Mouse (Mus musculus) common myeloid progenitor, adult 5-6 weeks (primary cell): ENCODE results near the gene Ppp1r12b. TPM values are rescaled to one million over a fixed set of nuclear protein-coding genes. Genes with fewer than 3 reads are reported as not detected.

Experiments
- ATAC-seq: replicated peaks from 2 replicates; pipeline ENCODE4 v1.8.0; 2016; ENCODE audit warnings: low read depth, mild to moderate bottlenecking, moderate TSS enrichment, inconsistent platforms; ENCODE audit not compliant: poor library complexity, severe bottlenecking
- total RNA-seq: library from RNA; stranded (forward); fragments of 200-1000, 187-1606 nt; gene quantifications from 2 replicates; pipeline ENCODE4 v1.2.3, GENCODE M21; 2017

Ppp1r12b gene
- total RNA-seq, 1 experiment from 2014 or later: 9.0 TPM

DNA sequence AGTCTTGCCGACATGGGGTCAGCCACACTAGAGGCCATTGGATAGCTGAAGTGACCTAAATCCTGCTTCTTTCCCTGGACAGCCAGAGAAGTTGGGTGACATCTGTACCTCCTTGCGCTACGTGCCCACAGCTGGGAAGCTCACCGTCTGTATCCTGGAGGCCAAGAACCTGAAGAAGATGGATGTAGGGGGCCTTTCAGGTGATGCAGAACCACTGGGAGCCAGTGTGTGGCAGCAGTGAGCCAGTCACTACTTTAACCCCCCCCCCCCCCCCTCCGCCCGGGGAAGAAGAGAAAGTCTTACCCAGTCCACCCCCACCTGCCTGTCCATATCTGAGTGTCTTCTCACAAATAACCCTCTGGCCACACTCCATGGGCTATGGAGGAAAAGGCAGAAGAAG is 210.1 kb downstream of the Ppp1r12b start:
- ATAC-seq: no peak

DNA sequence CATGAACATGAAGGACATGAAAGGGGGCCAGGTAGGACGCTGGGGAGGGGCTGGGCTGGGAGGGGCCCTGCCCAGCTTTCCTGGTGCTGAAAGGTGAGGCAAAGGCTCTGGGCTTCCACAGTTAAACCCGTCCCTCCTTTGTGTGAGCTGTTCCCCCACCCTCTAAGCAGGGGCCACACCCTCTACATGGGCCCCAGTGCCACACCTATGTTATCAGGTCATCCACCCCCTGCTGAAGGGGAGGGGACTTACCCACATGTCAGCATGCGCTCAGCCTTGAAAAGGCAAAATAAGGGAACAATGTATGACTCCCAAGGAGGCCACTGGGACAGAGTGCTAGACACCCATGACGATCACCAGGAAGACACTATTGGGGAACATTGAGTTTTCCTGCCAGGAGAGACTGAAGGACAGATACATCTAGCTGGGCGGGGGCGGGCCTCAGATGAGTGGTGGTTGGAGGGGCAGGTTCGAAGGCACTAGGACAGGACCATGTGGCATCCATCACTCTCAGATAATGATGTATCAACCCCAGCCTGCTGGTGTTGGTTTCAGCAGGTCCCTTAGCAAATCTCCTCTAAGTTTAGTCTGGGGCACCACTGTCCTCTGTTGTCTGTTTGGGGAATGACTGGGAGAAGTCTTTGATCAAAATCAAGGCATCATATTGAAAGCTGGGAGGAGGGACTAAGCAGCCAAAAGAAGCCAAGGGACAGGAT is 213.6 kb downstream of the Ppp1r12b start:
- ATAC-seq: peak; percentile 34

DNA sequence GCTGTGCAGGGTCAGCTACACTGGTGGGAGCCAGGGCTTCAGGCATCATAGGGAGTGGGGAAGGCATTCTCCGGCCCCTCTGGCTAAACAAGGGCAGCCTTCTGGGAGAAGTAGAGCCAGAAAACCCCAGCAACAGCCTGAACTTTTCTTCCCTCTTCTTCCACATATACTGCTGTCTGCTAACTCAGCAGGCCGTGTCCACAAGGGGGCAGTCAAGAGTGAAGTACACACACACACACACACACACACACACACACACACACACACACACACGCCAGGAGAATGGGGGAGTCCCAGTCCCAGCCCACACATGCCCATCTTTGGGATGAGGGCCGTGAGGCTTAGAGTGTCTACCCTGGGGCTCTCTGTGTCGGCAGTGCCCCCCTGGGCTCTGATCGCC is 214.3 kb downstream of the Ppp1r12b start:
- no peak for ATAC-seq

DNA sequence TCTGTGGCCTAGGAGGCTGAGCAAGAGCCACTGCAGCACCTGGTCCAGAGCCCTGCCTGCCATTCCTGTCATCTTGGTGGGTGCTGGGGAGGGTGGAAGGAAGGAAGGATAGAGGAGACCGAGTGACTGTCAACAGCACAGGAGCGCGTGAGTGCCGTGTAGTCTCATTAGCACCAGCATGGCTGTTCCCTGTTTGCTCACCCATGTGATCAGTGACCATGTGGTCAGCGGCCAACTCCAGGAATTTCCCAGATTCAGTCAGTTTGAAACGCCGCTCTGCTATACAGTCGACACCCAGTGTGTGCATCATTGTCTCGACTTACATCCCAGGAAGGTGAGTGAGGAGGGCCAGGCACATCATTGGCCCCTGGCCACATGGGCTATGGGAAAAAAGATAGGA is 218.3 kb downstream of the Ppp1r12b start:
- ATAC-seq: no peak

DNA sequence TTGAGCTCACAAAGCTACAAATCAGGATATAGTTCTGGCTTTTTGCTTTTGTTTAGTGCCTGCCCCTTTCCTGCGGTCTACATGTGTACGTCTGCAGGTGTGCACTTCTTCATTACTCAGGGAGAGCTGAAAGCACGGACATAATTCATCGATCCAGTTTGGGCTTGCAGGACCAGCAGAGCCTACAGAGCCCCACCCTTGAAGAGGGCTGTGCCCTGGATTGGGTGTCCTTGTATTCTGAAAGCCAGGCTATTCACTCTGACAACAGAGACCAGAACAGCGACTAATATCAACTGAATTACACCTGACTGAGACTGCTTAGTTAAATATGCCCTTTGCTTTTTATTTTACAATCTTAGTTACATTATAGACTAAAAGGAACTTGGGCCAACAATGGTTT is 222.1 kb downstream of the Ppp1r12b start:
- no peak for ATAC-seq

DNA sequence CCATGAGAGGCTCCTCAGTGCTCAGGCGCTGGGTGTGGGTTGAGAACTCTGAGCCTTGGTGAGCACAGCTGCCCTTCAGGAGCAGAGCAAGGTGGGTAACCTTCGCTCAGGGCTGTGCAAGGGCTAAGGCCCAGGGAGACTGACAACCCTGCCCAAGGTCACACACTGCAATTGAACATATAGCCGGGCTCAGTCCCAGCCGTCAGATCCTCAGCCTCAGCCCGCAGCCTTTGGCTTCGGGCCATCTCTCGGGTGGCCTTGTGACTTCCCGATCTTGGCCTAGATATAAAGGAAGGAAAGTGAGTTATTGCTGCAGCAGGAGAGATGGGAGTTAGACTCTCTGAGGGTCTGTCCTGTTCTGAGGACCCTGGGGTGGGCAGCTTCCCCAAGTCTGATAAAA is 228.5 kb downstream of the Ppp1r12b start:
- 0 out of 2 replicates have a peak, but pooled peaks have one; percentile 40 for ATAC-seq

DNA sequence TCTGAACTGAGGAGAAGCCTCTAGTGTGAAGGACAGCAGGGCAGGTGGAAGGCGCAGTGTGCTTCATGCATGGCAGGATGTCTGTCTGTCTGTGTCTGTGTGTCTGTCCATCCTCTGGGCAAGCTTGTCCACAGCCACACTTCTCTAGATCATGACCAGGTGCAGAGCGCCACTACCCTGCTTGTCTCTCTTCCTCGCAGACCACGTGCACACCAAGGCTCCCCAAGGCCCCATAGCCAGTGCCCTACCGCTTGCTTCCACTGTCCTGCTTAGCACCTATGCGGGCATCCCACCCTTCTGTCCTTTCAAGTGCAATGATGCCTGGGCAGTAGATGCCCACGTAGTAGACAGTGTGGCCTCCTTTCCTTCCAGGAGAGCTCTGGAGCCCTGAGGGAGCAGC is 229.3 kb downstream of the Ppp1r12b start:
- ATAC-seq: no peak

DNA sequence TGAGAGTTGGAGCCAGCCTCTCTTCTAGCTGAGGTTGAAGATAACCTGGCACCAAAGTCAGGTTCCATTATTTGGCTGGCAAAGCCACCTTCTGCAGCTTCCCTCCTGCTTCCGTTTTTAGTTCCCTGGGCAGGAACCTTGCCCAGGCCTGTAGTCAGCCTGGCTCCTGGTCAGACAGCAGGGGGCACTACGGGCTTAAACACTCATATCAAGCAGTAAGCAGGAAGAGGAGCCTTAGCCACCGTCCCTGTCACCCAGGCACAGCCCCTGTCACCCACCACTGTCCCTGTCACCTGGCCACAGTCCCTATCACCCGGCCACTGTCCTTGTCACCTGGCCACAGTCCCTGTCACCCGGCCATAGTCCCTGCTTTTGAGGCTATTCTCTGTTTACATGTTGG is 230.5 kb downstream of the Ppp1r12b start:
- ATAC-seq: peak; percentile 87

DNA sequence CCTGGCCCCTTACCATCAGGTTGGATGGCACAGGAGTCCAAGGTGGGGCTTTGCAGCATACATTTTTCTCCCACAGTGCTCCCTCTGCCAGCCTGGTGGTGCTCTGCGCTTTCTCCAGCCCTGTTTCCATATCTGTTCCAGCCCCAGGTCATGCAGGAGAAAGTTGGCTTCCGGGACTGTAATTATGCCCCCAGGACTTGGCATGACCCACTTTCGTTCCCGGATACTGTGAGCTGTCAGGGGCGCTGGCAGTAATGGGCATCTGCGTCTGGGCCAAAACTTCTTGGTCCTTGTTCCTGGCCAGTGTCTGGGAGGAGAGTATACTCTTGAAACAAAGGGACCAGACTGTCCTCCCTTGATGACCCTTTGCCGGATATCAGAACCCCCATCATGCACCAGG is 232.9 kb downstream of the Ppp1r12b start:
- no peak for ATAC-seq

DNA sequence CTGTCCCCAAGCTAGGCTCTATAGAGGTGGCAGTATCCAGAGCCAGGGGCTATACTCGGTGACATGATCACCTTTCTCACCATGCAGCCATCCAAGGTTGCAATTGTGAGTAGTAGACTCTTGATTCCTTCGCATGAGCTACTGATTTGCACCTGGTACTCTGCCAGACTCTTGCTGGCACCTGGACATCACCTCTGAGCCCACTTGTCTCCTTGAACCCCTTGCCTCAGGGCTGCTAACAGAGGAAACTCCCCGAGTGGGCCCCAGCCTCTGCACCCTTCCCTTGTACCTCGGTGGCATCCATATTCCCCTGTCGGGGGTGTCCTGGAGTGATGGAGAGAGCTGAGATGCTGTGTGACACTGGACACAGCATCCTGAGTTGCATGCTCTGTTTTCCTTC is 234.3 kb downstream of the Ppp1r12b start:
- ATAC-seq: no peak

DNA sequence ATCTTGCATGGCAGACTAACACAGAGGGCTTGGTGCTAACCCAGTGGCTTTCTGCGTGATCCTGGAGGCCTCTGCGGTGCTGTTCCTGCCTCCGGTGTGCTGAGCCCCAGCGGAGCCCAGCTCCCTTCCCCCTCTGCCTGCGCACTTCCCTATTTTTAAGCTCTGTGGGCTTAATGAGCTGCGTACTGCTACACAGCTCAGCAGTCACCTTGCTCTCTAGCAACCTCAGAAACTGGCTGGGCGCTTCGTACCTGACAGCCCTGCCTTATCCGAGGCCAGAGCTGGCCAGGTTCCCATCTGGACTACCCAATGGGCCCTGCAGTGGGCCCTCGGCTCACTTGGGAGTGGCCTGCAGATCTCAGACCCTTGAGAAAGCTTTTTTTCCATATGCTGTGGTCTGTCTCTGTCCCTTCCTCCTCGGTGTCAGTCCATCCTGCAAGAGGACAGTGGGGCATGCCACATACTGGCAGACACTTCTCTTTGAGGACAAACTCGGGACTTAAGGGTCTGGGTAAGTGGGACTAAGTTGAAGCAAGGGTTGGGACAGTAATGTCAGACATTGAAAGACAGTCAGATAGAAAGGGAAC is 235.9 kb downstream of the Ppp1r12b start:
- ATAC-seq: peak; percentile 94

DNA sequence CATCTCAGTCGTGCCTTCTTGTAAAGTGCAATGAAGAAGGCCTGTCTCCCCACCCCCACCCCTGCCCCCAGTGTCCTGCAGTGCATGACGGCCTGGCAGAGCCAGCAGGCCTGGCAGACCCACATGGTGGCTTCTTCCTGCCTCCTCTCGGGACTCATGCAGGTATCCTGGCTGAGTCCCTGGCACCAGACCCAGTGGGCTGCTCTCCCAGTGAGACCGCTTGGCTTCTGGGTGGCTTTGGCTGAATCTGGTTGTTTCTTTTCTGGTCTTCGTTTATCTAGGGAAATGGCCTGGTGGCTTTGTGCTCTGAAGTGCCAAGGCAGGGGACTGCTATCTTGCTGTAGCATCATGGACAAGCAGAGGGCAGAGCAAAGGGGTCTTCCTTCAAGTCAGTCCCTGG is 240.7 kb downstream of the Ppp1r12b start:
- ATAC-seq: no peak

DNA sequence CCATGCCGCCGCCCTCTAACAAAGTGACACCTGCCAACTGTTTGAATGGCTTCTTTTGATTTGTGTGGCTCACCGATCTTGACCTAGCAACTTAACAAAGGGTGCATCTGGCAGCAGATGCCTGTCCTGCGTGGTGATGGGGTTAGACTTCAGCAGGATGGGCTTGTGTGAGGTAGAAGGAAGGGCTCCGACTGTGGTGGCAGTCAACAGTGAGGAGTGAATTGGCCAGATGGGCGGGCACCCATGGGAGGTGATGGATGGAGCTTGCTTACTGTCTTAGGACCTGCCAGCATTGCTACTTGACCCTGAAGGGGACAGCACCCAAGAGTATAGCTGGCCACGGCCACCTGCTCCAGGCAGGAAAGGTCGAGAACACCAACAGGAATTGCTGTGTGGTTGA is 241.6 kb downstream of the Ppp1r12b start:
- no peak for ATAC-seq

DNA sequence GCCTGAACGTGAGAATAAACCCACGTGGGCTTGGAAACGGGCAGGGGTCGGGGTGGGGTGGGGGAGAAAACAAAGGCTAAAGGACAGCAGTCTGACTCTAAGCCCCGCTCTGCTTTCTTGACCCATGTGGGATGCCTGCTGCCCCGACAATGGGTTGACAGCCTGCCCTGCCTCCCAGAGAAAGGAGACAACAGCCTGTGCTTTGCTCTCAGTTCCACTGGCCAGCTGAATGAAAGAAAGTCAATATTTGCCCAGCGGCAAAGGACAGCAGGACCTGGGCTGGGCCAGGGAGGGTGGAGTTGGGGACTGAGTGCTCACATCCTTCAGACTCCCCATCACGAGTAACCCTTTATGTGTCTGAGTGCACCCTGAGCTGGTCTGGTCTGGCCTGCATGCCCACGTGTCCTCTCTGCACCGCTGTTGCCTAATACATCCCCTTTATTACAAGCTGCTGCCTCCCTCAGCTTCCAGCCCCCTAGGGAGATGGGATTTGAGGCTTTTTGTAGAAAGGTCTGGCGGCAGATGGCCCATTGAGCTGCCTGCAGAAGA is 242.2 kb downstream of the Ppp1r12b start:
- ATAC-seq: no peak

DNA sequence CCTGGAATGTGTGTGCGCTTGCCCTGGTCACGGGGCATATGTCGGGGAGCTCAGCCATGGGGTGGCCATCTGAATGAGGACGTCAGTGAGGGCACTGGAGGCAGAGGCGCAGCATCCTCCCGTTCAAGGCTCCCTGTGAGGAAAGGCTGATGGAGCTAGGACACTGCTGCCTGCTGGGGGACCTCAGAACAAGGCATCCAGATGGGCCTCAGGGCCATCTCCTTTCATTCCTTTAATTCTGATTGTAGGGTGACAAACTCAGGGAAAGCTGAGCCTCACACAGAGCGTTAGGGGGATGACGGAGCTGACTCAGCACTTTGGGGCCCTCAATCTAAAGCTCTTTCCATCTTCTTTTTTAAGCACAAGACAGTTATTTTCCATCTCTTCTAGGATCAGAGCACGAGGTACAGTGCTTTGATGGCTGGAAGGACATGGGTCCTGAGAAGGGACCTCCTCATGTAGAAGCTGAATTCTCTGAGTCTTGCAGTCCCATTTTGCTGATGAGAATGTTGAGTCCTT is 242.9 kb downstream of the Ppp1r12b start:
- ATAC-seq: no peak

DNA sequence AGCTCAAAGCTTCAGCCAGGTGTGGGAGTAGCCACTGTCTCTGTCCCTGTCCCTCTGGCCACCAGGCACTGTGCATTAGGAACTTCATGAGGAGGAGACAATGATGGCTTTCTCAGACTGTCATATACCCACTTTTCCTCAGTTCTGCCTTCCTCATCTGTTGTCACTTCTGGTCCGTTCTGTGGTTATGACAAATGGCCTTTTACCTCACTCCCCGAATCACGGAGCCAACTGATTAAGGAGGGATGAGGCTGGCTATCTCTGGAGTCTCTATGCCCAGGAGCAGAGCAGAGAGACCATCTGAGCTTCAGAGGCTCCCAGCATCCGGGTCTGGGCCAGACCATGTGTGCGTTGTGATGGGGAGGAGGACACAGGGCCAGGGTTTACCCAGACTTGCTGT is 244.1 kb downstream of the Ppp1r12b start:
- ATAC-seq: no peak

DNA sequence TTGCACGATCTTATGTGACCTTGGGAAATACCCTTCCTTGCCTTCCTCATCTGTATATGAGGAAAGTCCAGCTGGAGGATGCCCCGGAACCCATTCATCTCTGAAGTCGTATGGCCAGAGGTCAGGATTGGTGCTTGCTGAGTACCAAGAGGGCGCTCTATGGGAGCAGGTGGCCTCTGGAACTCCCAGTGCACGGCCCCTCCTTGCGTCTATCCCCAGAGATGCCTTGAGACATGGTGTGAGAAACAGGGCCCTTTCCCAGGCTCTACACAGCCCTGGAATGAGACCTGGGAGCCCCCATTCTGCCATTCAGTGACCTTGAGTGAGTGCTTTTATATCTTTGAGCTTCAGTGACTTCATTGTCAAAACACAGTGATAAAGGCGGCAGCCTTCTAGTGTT is 244.7 kb downstream of the Ppp1r12b start:
- no peak for ATAC-seq

DNA sequence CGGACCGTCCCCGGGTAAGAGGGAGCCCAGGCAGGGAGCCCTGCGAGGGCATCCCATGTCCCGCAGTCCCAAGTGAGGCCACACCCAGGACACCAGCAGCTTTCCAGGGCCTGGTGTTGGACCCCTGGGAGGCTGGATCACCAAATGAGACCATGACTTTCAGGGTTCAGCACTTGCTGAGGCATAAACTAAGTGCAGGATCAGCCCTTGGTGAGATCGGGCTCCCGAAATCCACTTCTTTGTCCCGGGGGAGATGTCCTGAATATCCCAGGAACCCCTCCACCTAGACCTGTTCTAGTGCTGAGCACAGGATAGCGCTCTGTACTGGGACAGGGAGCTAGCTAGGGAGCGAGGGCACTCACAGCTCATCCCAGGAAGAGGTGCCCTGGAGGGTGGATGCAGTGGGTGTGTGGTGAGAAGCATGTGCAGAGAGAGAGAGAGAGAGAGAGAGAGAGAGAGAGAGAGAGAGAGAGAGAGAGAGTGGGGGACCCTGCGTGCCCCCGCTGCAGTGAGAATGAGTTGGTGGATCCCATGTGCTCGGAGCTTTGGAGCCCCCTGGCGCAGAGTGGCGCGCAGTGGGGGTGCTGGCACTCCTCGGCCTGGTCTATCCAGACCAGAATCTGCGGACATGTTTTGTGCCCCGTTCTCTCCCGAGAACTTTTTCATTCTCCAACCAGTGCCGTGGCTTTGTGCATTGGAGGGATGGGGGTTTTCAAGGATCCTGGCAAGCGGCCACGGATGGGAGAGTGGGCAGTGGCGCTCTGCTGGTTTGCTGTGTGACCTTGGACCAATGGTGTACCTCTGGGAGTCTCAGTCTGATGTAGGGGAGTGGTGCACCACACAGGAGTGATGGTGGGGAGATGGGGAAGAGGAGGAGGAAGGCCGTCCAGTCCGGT is 246.1 kb downstream of the Ppp1r12b start:
- no peak for ATAC-seq

DNA sequence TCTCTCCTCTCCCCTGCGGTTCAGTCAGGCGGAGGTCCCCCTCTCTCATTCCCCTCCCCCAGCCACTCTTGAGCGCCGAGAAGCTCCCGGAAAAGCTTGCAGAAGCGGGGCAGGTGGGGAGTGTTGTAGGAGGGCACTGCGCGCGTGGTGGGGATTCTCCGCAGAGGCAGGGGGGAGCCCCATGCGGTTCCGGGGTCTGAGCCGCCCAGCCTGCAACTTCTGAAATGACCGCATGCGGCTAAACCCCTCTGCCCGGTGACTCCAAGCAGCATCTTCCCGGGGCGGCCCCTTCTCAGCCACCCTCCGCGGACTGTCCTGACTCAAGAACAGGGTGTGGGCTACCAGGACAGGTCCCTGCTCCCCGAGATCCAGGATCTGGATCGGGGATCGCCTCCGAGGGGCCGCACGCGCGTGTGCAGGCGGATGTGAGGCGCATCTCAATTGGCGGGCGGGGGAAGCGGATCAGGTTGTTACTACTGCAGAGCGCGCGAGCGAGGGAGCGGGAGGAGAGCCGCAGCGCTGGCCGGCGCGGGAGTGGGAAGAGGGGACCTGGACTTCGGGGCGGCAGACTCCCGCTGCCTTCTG is 246.8 kb downstream of the Ppp1r12b start:
- ATAC-seq: peak; percentile 51

DNA sequence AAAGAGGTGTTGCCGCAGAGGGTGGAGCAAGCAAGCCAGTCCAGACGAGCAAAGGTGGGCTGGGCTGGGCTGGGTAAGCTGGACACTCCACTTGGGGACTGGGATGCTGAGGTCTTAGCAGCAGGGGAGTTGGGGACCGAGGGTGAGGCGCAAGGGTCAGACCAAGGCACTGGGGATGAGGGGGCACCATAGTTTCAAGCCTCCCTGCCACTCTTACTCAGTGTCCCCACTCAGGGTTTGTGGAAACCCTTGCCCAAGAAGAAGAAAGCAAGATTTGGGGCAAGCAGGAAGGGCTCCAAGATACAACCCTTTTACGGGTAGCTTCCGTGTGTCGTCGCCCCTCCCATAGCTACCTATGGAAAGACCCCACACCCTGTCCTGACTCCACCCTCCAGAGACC is 247.5 kb downstream of the Ppp1r12b start:
- 0 out of 2 replicates have a peak, but pooled peaks have one; percentile 1 for ATAC-seq
